ENCODE assay signal across 8 mouse cellular contexts in genomic region chr7:28766173-28766879, GRCm38 (mm10). TPM values are rescaled to one million over a fixed set of nuclear protein-coding genes. Genes with fewer than 3 reads are reported as not detected.
DNase-seq lines count a peak whose midpoint lies in the region; ATAC-seq and TF ChIP-seq lines count a peak whose summit lies in the region.

Gene Sirt2, plus strand, starts transcription at chr7:28766735.

- no peaks in the 10 kb centered on the region for H3K27me3 ChIP-seq in embryonic facial prominence, embryonic 14.5 days (replicated peaks; ENCODE audit: control insufficient read depth, insufficient read depth, low read length)
- no peaks in the 10 kb centered on the region for H3K27me3 ChIP-seq in heart, adult 2 months (ENCODE audit: control insufficient read depth, insufficient read depth, low read length)
- H3K27me3 ChIP-seq in limb, embryonic 13.5 days = no peaks in the 10 kb centered on the region
- H3K27me3 ChIP-seq in midbrain, embryonic 16.5 days (ENCODE audit: control insufficient read depth, insufficient read depth, low read depth, low read length) = no peaks in the 10 kb centered on the region

- peaks cover 12% of the 10 kb centered on the region for H3K4me1 ChIP-seq in embryonic facial prominence, embryonic 14.5 days (ENCODE audit: control insufficient read depth, insufficient read depth, low read length)
- peaks cover 5% of the 10 kb centered on the region for H3K4me1 ChIP-seq in heart, adult 2 months (ENCODE audit: control insufficient read depth, insufficient read depth, low read length)
- H3K4me1 ChIP-seq in limb, embryonic 13.5 days = peaks cover 22% of the 10 kb centered on the region
- H3K4me1 ChIP-seq in midbrain, embryonic 16.5 days (ENCODE audit: control insufficient read depth, insufficient read depth, low read length) = peaks cover 25% of the 10 kb centered on the region

- peak; percentile 99 for ATAC-seq in embryonic facial prominence, embryonic 14.5 days (ENCODE audit: low read depth)
- peak; percentile 99 for ATAC-seq in limb, embryonic 13.5 days (ENCODE audit: low FRiP score, low read depth)
- peak; percentile 98 for ATAC-seq in midbrain, embryonic 16.5 days

- under 1% methylated on average over 44 of the region's 45 CpGs for WGBS in embryonic facial prominence, embryonic 14.5 days
- under 1% methylated on average over 45 of the region's 45 CpGs for WGBS in heart, adult 2 months
- under 1% methylated on average over 45 of the region's 45 CpGs for WGBS in limb, embryonic 13.5 days
- WGBS in midbrain, embryonic 16.5 days = under 1% methylated on average over 45 of the region's 45 CpGs

- H3K4me2 ChIP-seq in embryonic facial prominence, embryonic 14.5 days (ENCODE audit: low read depth, low read length) = peak within 1 kb of the TSS; percentile 65
- peak within 1 kb of the TSS; percentile 77 for H3K4me2 ChIP-seq in limb, embryonic 13.5 days (replicated peaks)
- H3K4me2 ChIP-seq in midbrain, embryonic 16.5 days (ENCODE audit: low read length) = peak within 1 kb of the TSS; percentile 65

- peaks cover 17% of the 10 kb centered on the region for H3K36me3 ChIP-seq in embryonic facial prominence, embryonic 14.5 days (ENCODE audit: control insufficient read depth, insufficient read depth, low read length)
- no peaks in the 10 kb centered on the region for H3K36me3 ChIP-seq in heart, adult 2 months (ENCODE audit: control insufficient read depth, insufficient read depth, low read length)
- H3K36me3 ChIP-seq in limb, embryonic 13.5 days = peaks cover 8% of the 10 kb centered on the region
- H3K36me3 ChIP-seq in midbrain, embryonic 16.5 days (ENCODE audit: control insufficient read depth, insufficient read depth, low read length) = peaks cover 4% of the 10 kb centered on the region; the same call in 1 of the 2 replicates

- H3K27ac ChIP-seq in embryonic facial prominence, embryonic 14.5 days (replicated peaks; ENCODE audit: low read depth, low read length) = no peak within 1 kb of the TSS
- peak within 1 kb of the TSS; percentile 88 for H3K27ac ChIP-seq in heart, adult 2 months
- no peak within 1 kb of the TSS for H3K27ac ChIP-seq in limb, embryonic 13.5 days
- no peak within 1 kb of the TSS for H3K27ac ChIP-seq in midbrain, embryonic 16.5 days (ENCODE audit: low read length)

- intact Hi-C loops in heart, adult 2 months (cut with DNase I) = loop anchor here (2.0 to 5.0 kb wide), 2 partner anchors 216 to 754 kb away; partner anchors contain the start of genes Eif3k and Map4k1

- peak; percentile 99 for DNase-seq in 3T3-L1 (ENCODE audit: low read depth, low spot score)
- peak; percentile 80 to 95 for DNase-seq in adrenal gland, postnatal 4 days (ENCODE audit: low spot score in 2 of 2)
- DNase-seq in embryonic facial prominence, embryonic 14.5 days (ENCODE audit: low spot score) = peak; percentile 99
- peak; percentile 93 to 99 for DNase-seq in heart, adult 2 months
- DNase-seq in kidney, adult 8-10 months = peak; percentile 99
- DNase-seq in spleen, postnatal 10 days (ENCODE audit: low spot score in 2 of 2) = peak; percentile 88 to 97

- peak; percentile 73 for TF ChIP-seq EP300 in heart, adult 2 months (IDR thresholded peaks at IDR 0.05; ENCODE audit: insufficient read depth, low read depth, low read length)

- H3K9me3 ChIP-seq in embryonic facial prominence, embryonic 14.5 days (ENCODE audit: control insufficient read depth, low read length) = no peaks in the 10 kb centered on the region
- H3K9me3 ChIP-seq in limb, embryonic 13.5 days = no peaks in the 10 kb centered on the region
- no peaks in the 10 kb centered on the region for H3K9me3 ChIP-seq in midbrain, embryonic 16.5 days (replicated peaks; ENCODE audit: control insufficient read depth, low read length, poor library complexity, severe bottlenecking)

- peaks cover 4% of the 10 kb centered on the region for H3K79me2 ChIP-seq in heart, adult 2 months (replicated peaks; ENCODE audit: control insufficient read depth, insufficient read depth, low read length)

- peak within 1 kb of the TSS; percentile 72 for H3K9ac ChIP-seq in embryonic facial prominence, embryonic 14.5 days (ENCODE audit: low read depth, low read length)
- H3K9ac ChIP-seq in heart, adult 2 months (ENCODE audit: low read depth, low read length) = peak within 1 kb of the TSS; percentile 80
- H3K9ac ChIP-seq in limb, embryonic 13.5 days = peak within 1 kb of the TSS; percentile 80
- H3K9ac ChIP-seq in midbrain, embryonic 16.5 days (ENCODE audit: low read depth, low read length) = peak within 1 kb of the TSS; percentile 74

- H3K4me3 ChIP-seq in embryonic facial prominence, embryonic 14.5 days (ENCODE audit: low read depth, low read length) = peak within 1 kb of the TSS; percentile 65
- peak within 1 kb of the TSS; percentile 89 for H3K4me3 ChIP-seq in heart, adult 2 months
- peak within 1 kb of the TSS; percentile 79 for H3K4me3 ChIP-seq in limb, embryonic 13.5 days
- peak within 1 kb of the TSS; percentile 69 for H3K4me3 ChIP-seq in midbrain, embryonic 16.5 days (ENCODE audit: low read depth, low read length)

- peak; percentile 37 for TF ChIP-seq CTCF in heart, adult 2 months (IDR thresholded peaks at IDR 0.05)

- peak; percentile 43 for TF ChIP-seq POLR2A in heart, adult 2 months (IDR thresholded peaks at IDR 0.05; ENCODE audit: insufficient read depth, low read depth, low read length)

RNA-seq across cellular contexts. Expression of gene Sirt2, which starts in this region (rescaled TPM):
- 10 to 100 TPM; 62.8 to 66.2 TPM for total RNA-seq in adrenal gland, postnatal 4 days (2021)
- 76.8 and 79.3 TPM in 2 replicates for polyA plus RNA-seq in embryonic facial prominence, embryonic 14.5 days (2014; fragmentation: Nextera tagmentation; extraction: Ambion mirVana)
- total RNA-seq in heart, adult 2 months (2021) = 10 to 100 TPM; 78.8 to 92.3 TPM
- 82.9 and 103 TPM in 2 replicates for polyA plus RNA-seq in heart, adult 2 months (2012; rRNA removed)
- polyA plus RNA-seq in limb, embryonic 13.5 days (2015; fragmentation: Nextera tagmentation; extraction: Ambion mirVana) = 85.8 and 87.8 TPM in 2 replicates
- 117 and 121 TPM in 2 replicates for polyA plus RNA-seq in midbrain, embryonic 16.5 days (2015; fragmentation: Nextera tagmentation; extraction: Ambion mirVana)
